Mouse (Mus musculus) ES-E14 (cell line): ENCODE measurements at regions not wholly inside any gene's neighbourhood (a gene's known extent, or its start where the extent isn't known, plus 50 kb on each side); places are given as distances from the start of the nearest gene placed in this dataset.
"Not testable (repeated sequence)": the region's sequence is repeated elsewhere in the genome, so short reads cannot be mapped to it uniquely, and the experiment has no call there.

Source experiments
- DNase-seq: peaks from one replicate; pipeline ENCODE4 v3.0.0-alpha.2; 2013; ENCODE audit warnings: low read depth, low spot score
- H3K27ac ChIP-seq: 2 replicates; pipeline ENCODE4 v1.5.1; 2012; ENCODE audit warnings: low read depth, mild to moderate bottlenecking, low read length, moderate library complexity, mixed read lengths; ENCODE audit not compliant: poor library complexity, insufficient read depth, severe bottlenecking
- H3K36me3 ChIP-seq: 2 replicates; pipeline ENCODE4 v1.6.1; 2012; ENCODE audit warnings: mild to moderate bottlenecking, low read length, moderate library complexity, mixed read lengths; ENCODE audit not compliant: control insufficient read depth, poor library complexity, insufficient read depth, severe bottlenecking
- H3K4me1 ChIP-seq, 2 experiments: fragments of 150-350 bp in 1 of 2; sonication (generic) in 1 of 2; 2 replicates each; pipeline ENCODE4 v1.6.1; 2012; ENCODE audit warnings: low read length in 2 of 2, mild to moderate bottlenecking in 1 of 2, mixed read lengths in 1 of 2; ENCODE audit not compliant: control insufficient read depth in 2 of 2, insufficient read depth in 2 of 2, poor library complexity in 1 of 2
- H3K4me3 ChIP-seq, 2 experiments: fragments of 150-350 bp in 1 of 2; sonication (generic) in 1 of 2; 2 replicates each; pipeline ENCODE4 v1.5.1; 2012; ENCODE audit warnings: low read length in 2 of 2, low read depth in 1 of 2, mild to moderate bottlenecking in 1 of 2, mixed read lengths in 1 of 2; ENCODE audit not compliant: insufficient read depth in 1 of 2, poor library complexity in 1 of 2, severe bottlenecking in 1 of 2
- H3K9ac ChIP-seq: 2 replicates; pipeline ENCODE4 v1.6.1; 2012; ENCODE audit warnings: low read depth, mild to moderate bottlenecking, low read length, mixed read lengths; ENCODE audit not compliant: poor library complexity, insufficient read depth, severe bottlenecking
- H3K9me3 ChIP-seq: fragments of 150-350 bp; sonication (generic); 2 replicates; pipeline ENCODE4 v1.6.1; 2012; ENCODE audit warnings: low read depth, mild to moderate bottlenecking, low read length; ENCODE audit not compliant: control insufficient read depth, insufficient read depth
- CHD2 ChIP-seq: IDR thresholded peaks from 2 replicates; pipeline ENCODE4 v1.6.1; 2014; ENCODE audit warnings: mild to moderate bottlenecking, low read depth, low read length, inconsistent platforms
- HCFC1 ChIP-seq: IDR thresholded peaks from 2 replicates; pipeline ENCODE4 v1.6.1; 2012; ENCODE audit warnings: low read length, inconsistent platforms, borderline replicate concordance; ENCODE audit not compliant: insufficient read depth
- MAFK ChIP-seq: IDR thresholded peaks from 2 replicates; pipeline ENCODE4 v1.6.1; 2014; ENCODE audit warnings: mild to moderate bottlenecking, low read depth, low read length, inconsistent platforms; ENCODE audit not compliant: insufficient read depth
- ZC3H11A ChIP-seq: IDR thresholded peaks from 2 replicates; pipeline ENCODE4 v1.6.1; 2012; ENCODE audit warnings: low read depth, mild to moderate bottlenecking, inconsistent platforms, low read length, borderline replicate concordance
- ZNF384 ChIP-seq: IDR thresholded peaks from 2 replicates; pipeline ENCODE4 v1.6.1; 2012; ENCODE audit warnings: low read depth, low read length, inconsistent platforms
- in situ Hi-C, 2 experiments: fragments of 600-800 bp; cut with MboI; formaldehyde crosslinking; loops; one replicate each; pipeline ENCODE4 v1.15.1; 2025; ENCODE audit warnings: low sequenced_read_pairs in 2 of 2, inconsistent platforms in 1 of 2; ENCODE audit not compliant: unreplicated experiment in 2 of 2

GRCm38 (mm10) chr12:119708715-119709114 lies 236.9 kb upstream of the Tmem196 start:
- H3K27ac ChIP-seq, H3K4me3 ChIP-seq, H3K36me3 ChIP-seq, H3K4me1 ChIP-seq, in situ Hi-C loops, H3K9ac ChIP-seq, H3K9me3 ChIP-seq, DNase-seq: not testable (repeated sequence)

- TF ChIP-seq CHD2 (no peak), ZNF384 (no peak), MAFK (no peak), ZC3H11A (no peak), HCFC1 (no peak)
- no peaks in the 10 kb centered on the region for H3K4me1 ChIP-seq
- H3K27ac ChIP-seq: no peak overlapping the region
- H3K9me3 ChIP-seq: no peaks in the 10 kb centered on the region
- in situ Hi-C loops: no loop called here
- no peak overlapping the region for H3K9ac ChIP-seq
- H3K4me3 ChIP-seq: no peak overlapping the region
- H3K36me3 ChIP-seq: no peaks in the 10 kb centered on the region
- DNase-seq: no peak
Measured at GRCm38 (mm10) chr12:119730789-119731188, 214.8 kb upstream of the Tmem196 start.

- in situ Hi-C loops: no loop called here
- H3K36me3 ChIP-seq: no peaks in the 10 kb centered on the region
- H3K4me3 ChIP-seq: no peak overlapping the region
- no peaks in the 10 kb centered on the region for H3K9me3 ChIP-seq
- no peak overlapping the region for H3K9ac ChIP-seq
- no peaks in the 10 kb centered on the region for H3K4me1 ChIP-seq
- no peak overlapping the region for H3K27ac ChIP-seq
- TF ChIP-seq MAFK: no peak
- no peak for TF ChIP-seq ZC3H11A
- TF ChIP-seq CHD2: no peak
- no peak for TF ChIP-seq ZNF384
- TF ChIP-seq HCFC1: no peak
- no peak for DNase-seq
Measured at GRCm38 (mm10) chr12:119762580-119762979, 183.0 kb upstream of the Tmem196 start.

GRCm38 (mm10) chr12:119763292-119763976 lies 182.2 kb upstream of the Tmem196 start:
- H3K4me1 ChIP-seq: no peaks in the 10 kb centered on the region
- H3K36me3 ChIP-seq: no peaks in the 10 kb centered on the region
- H3K9ac ChIP-seq: no peak overlapping the region
- in situ Hi-C loops: no loop called here
- TF ChIP-seq HCFC1 (no peak), CHD2 (no peak), ZC3H11A (no peak), ZNF384 (no peak), MAFK (no peak)
- no peaks in the 10 kb centered on the region for H3K9me3 ChIP-seq
- no peak overlapping the region for H3K4me3 ChIP-seq
- H3K27ac ChIP-seq: no peak overlapping the region
- DNase-seq: no peak

- Histone ChIP-seq H3K27ac (peak overlapping the region; percentile 88; the same call in 1 of the 2 replicates), H3K9ac (no peak overlapping the region), H3K4me1 (no peaks in the 10 kb centered on the region), H3K36me3 (no peaks in the 10 kb centered on the region), H3K4me3 (no peak overlapping the region), H3K9me3 (peaks cover 3% of the 10 kb centered on the region; the same call in 1 of the 2 replicates)
- in situ Hi-C loops: no loop called here
- no peak for TF ChIP-seq ZC3H11A
- no peak for TF ChIP-seq CHD2
- peak; percentile 51; the same call in 1 of the 2 replicates for TF ChIP-seq ZNF384
- TF ChIP-seq HCFC1: no peak
- DNase-seq: peak; percentile 60
Measured at GRCm38 (mm10) chr12:119777559-119777958, 168.1 kb upstream of the Tmem196 start.
